Mouse (Mus musculus) layer of hippocampus, postnatal 25 days (tissue): Measurements from ENCODE around the gene Slc35d1. TPM values are rescaled to one million over a fixed set of nuclear protein-coding genes. Genes with fewer than 3 reads are reported as not detected.

ENCODE experiments used
- DNase-seq, 2 experiments: peaks; one replicate each; pipeline ENCODE4 v3.0.0; 2022; ENCODE audit warnings: mixed read lengths in 2 of 2, low spot score in 1 of 2; ENCODE audit errors: extremely low spot score in 1 of 2
- total RNA-seq, 2 experiments: library from RNA; stranded (reverse); gene quantifications; 2 replicates each; pipeline ENCODE4 v1.2.3; 2021

The Slc35d1 gene
- 10 to 100 TPM; 10.2 to 12.8 TPM for total RNA-seq

DNA sequence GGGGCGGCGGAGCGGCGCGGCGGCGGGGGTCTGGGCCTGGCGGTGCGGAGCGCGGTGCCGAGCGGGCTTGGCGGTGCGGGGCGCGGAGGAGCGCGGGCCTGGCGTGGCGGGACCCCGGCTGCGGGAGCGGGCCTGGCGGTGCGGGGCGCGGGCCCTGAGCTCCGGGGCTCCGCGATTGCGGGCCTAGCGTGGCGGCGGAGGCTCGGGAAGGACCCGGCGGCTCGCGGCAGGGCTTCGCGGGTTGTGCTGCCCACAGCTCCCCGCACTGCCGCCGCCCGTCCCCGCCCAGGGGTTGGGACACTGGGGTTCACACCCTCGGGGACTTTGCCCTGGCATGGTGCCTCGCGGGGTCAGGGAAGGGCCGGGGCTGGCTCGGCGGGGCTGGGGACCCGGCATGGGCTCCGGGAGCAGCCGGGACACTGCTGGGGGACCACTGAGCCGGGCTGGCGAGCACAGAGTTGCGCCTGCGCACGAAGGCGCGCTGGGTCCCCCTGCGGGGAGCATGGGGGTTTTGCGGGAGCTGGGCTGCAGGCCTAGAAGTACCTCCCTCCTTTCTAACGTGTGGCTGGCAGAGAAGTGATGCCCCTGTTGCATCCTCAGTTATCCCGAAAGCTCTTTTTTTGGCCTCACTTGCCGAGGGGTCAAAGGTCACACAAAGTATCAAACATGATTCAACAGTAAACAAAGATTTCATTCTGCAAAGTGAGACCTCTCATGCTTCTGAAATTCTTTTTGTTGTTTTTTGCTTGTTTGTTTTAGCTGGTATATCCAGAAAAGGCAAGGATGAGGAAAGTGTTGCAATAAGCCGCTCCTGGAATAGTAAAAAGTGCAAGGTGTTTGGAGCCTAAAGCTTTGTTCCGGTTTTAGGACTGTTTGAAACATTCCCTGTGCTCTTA, at the start of gene Slc35d1:
Slc35d1 (minus strand) TSS at position 240 of the 896 bp plus-strand sequence.
- DNase-seq, result peak; percentile 71 to 76

DNA sequence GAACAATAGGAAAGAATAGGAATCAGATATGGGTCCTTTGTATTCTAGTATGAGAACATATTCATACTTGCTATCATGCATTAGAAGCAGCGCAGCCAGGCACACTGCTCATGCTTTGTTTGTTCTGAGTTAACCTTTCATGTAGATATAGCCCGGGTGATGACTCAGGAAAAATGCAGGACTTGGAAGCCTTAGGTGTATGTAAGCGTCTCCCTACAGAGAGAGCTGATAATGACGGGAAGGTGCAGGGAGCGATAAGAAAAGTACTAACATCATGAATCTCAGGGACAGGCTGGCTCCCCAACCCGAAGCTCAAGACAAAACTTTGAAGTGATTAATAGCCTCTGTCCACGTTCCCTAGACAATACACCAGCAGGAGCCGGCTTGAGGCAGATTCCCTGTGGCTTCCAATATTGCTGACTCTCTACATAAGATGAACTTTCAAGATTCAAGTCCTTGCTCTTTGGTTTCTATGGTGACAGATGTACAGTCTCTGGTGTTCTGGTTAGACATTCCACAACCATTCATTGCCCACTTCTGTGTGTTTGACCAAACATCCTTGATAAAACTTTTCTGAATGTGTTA, 48.9 kb upstream of the Slc35d1 start:
- DNase-seq, result no peak

DNA sequence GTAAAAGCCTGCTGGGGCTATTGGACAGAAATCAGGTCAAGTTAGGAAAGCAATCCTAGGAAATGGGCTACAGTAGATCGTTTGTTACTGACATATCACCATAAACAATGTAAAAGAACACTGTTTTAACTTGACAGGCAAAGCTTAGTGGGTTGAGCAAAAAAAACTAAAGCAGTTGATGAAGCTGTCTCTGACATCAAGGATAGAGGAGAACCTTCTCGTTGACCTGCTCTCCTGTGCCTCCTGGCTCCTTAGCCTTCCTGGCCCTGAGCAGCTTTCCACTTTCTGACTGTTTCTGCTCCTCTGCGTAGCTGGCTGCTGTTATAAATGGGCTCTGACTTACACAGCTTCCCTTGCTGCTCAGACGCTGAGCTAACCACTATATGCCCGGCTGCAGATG, 48.4 kb upstream of the Slc35d1 start:
- DNase-seq, result no peak

DNA sequence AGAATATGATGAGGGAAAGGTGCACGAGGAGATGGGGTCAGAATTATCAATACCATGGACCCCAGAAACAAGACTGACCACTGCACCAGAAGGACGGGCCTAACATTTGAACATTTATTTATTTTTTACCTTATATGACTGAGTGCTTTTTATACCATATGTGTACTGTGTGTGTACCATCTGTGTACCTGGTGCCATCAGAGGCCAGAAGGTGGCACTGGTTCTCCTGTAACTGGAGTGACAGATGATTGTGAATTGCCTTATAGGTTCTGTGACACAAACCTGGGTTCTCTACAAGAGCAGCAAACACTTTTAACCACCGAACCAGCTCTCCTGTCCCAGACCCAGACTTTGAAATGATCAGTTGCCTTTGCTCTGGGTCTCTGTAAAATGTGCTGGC, 43.9 kb upstream of the Slc35d1 start:
- DNase-seq, result no peak

DNA sequence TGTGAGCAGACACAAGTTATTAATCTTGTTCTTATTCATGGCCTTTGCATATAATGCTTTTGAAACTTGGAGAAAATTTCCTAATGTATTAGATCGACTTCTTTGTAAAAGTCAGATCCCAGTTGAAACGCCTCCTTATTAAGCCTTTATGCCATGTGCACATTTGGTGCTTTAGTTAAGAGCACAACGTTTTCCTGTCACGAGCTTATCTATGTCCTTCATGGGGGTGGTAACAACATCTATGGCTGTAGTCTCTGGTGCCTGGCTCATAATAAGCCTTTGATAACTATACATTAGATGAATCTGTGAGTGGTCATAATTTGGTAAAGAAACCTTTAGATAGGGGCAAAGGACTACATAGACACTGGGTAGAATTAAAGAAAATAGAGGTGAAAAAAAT, 38.9 kb upstream of the Slc35d1 start:
- no peak for DNase-seq

DNA sequence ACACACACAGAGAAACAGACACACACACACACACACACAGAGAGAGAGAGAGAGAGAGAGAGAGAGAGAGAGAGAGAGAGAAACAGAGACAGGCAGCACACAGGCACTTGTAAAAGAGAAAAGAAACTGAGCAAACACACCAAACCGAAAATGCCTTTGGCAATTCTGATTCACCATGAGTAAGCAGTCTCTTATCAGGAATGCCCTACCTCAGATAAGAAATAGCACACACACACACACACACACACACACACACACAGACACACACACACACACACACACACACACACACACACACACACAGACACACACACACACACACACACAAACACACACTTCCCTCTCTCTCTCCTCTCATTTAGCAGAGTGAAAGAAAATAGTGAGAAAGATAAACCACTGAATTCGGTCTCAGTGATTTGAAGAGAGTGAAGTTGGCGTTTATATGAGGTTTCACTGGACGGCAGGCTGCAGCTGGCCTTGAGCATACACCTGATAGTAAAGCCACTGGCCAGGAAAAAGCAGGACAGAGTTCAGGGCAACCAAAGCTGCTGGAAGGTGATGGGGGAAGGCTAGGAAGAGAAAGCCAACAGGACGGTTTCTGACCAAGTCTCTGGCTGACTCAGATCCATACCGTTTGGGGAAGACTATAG, 34.6 kb upstream of the Slc35d1 start:
- no peak for DNase-seq

DNA sequence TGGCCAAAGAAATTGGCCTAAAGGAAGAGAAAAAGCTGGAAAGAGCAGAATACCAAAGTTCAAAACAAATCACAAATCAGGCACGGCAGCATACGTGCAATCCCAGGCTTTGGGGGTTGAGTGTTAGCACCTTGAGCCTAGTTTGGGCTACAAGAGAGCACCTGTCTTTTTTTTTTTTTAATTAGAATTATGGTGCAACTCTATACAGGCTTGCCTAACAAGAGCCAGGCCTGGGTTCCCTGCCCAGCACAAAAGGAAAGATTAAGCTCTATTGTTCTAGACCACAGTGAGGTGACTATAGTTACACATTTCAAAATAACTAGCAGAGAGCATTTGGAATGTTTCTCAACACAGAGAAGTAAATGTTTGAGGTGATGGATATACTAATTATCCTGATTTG, 32.8 kb upstream of the Slc35d1 start:
- no peak for DNase-seq

DNA sequence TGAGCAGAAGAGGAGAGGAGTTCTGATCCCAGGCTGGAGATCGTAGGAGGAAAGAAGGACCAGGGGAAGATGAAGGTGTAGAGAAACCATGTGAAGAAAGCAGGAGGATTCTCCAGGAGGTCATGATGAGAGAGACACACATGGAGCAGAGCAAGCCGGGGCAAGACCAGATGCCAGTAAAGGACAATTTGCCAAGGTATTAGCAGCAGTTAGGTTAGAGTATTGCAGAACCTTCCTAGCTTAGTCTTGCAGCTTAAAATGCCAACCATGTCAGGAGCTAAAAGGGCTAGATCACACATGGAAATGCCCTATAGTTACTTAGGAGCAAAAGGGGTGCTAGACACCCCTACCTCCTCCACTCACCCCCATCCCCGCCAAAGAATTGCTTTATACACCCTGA, 32.3 kb upstream of the Slc35d1 start:
- DNase-seq, result no peak

DNA sequence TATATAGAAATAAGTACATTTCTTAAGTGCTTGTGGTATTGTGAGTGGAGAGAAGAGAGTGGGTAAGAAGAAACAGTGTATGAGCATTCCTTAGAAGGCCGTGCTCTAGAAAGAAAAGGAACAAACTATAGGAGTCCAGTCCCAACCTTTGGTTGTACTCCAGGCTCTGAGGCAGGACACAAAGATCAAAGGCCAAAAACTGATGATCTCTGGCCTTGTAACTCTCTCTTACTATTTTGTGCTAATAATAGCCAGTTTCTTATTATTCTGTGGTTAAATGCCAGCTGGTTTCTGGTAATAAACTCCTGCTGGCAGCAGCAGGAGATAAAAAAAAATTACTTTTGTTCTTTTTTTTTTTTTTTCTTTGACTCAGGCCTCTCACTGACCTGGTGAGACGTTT, 17.2 kb upstream of the Slc35d1 start:
- no peak for DNase-seq

DNA sequence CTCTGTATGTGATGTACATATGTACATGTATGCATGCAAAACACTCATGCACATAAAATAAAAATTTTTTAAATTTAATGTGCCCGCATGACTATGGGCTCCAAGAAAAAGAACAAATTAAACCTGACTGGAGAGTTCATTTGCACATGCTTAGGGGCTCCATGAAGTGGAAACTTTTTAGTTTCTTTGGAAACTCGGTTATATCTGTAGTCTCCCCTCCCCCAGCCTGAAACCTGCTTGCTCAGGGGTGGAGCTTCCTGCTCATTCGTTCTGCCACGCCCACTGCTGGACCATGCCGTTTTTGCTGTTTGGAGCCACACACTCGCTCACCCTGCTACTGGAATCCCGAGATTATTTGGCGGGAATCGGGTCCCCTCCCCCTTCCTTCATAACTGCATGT, 7.9 kb upstream of the Slc35d1 start:
- DNase-seq, result no peak

DNA sequence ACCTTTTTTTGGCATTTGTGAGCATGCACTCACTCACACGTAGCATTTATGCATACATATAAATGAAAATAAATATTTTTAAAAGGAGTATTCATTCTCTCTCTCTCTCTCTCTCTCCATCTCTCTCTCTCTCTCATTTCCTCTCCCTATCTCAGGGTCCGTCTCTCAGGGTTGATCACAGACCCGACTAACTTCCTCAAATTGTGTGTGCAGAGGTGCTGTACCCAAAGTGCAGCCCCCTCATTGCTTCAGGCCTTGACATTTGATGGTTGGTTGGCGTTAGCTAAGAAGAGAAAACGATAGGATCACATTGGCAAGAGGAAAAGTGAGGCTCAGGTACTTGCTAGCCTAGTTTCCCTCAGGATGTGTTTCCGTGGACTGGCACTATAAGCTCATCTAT, 6.8 kb upstream of the Slc35d1 start:
- no peak for DNase-seq

DNA sequence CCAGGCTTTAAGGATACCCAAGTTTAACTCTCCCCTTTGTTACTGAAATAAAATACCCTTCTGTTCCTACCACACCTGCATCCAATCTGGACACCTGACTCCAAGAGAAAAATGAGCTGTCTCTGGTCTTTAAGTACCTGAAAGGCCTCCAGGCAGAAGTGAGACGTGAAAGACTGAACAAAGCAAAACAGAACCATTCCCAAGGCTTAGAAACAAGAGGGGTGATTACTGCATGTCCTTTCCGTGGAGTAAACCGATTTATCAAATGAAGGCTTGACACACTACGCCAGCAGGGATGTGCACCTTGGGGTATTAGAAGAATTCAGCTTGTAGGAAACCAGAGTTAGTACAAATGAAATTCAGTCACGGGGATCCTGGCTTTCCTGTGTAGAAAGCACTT, 4.0 kb upstream of the Slc35d1 start:
- DNase-seq, result no peak

DNA sequence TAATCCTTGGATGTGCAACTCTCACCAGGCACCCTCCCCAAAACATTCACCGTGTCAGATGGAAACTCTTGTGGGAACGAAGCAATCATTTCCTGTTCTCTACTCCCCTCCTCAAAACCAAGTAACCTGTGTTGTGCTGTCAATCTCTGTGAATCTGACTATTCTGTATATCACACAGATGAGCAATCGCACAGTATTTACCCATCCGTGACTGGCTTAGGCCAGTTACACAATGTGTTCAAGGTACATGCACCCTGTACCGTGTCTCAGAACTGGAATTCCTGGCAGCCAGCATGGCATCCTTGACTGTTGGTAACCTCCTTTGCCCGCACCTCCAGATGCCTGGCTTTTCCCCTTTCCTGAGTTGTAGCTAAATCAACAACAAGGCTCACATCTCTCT, 1.1 kb upstream of the Slc35d1 start:
- DNase-seq, result no peak

DNA sequence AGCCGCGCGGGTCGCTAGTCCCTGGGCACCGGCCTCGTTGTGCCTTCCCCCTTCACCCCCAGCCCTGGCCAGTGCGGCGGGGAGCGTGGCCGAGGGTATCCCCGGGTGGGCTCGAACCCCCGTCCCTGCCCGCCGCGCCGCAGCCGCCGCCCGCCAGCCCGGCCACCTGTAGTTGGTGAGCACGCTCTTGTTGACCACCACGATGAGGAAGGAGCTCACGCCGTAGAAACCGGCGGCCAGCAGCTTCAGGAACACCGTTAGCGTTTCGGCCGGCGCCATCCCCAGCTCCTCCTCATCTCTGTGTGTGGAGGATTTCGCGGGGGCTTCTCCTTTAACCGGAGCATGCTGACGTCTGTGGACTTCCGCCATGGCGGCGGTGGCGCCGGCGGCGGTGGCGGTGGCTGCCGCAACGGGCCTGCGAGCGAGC, 453 bp downstream of the Slc35d1 start:
- peak in 1 of 2 experiments; percentile 61 for DNase-seq

DNA sequence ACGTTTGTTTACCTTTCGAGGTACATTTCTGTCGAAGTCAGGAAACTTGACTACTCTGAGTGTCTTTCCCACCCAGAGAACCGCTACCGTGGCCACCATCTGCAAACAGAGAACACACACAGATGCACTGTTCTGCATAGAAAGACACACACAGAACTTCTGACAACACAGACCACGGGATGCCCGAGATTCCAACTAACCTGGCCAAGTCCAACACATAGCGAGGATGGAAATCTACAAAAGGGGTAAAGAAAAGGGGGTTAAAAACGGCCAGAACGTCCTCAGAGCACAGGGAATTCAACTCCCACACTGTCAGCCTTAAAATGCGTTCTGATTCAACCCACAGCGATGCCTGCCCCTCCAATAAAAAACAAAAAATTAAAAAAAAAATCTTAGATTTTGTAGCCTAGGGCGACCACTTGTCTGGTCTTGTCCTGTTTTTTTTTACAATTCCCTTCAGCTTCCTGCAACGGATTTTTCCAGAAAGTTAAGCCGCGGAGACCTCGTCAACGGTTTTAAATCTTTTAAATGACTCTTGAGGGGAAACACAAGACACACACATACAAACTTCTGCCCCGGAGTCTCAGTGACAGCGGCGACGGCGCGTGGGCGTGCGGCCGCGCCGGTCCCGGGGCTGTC, 986 bp downstream of the Slc35d1 start:
- peak in 1 of 2 experiments; percentile 8 for DNase-seq

DNA sequence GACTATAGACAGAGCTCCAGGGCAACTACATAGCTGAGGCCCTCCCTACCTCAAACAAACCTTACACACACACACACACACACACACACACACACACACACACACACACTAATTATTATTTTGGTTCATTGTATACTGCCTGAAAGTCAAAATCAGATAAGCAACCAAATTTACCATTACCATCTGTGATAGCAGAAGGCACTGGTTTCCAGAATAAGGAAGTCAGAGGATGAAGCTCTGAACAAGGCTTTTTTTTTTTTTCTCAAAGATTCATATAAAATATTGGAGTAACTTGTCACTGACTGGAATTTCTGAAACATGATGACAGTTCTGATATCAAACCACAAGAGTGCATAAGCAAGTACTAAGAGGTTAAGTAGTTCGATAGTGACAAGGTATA, 6.4 kb downstream of the Slc35d1 start:
- no peak for DNase-seq

DNA sequence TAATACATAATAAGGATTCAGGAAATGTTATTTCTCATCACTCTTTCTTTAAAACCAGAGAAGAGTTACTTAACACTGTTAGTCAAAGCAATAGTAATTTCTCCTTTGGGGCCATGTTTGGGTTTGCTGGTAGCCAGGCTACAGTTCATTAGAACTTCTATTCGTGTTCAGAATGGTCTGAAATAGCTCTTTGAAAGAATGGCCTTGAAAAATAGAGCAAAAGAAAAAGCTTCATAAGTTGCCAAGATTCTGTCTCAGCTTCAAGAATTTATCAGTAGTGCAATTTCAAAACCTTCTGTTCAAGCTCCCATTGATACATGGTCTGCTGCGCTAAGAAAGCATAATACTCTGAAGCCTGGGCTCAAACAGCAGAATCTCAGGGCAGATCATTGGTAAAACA, 11.3 kb downstream of the Slc35d1 start:
- no peak for DNase-seq

DNA sequence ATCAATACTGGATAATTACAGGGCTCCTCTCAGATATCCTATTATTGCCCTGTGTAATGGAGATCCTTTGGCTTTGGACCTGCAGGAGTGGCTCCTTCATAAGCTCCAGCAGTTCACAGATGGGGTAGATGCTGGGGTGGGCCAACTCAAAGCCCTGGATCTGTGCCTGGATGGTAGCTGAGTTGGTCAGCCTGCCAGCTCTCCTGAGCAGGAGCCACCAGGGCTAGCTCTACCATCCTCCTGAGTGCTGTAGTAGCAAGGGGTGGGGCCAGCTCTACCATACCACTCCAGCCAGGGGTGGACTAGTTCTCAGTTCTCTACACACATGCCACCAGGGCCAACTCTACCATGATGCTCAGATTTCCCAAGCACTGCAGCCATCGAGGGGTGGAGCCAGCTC, 14.9 kb downstream of the Slc35d1 start:
- no peak for DNase-seq

DNA sequence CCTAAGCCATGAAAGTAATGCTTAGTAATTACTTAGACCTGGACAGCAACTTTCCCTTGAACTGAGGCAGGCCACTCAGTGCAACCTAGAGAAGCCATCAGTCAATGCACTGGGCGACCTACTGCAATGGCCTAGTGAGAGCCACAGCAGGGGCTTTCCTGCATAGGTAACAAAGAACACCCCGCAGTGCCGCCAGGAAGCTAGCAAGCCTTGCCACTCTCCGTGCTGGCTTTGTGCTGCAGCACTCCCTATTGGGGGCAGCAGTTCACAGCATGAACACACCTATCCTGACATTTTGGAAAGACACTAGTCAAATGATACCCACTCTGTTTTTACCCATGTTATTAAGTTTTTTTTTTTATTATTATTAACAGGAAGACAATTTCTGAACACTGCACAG, 15.9 kb downstream of the Slc35d1 start:
- DNase-seq, result no peak

DNA sequence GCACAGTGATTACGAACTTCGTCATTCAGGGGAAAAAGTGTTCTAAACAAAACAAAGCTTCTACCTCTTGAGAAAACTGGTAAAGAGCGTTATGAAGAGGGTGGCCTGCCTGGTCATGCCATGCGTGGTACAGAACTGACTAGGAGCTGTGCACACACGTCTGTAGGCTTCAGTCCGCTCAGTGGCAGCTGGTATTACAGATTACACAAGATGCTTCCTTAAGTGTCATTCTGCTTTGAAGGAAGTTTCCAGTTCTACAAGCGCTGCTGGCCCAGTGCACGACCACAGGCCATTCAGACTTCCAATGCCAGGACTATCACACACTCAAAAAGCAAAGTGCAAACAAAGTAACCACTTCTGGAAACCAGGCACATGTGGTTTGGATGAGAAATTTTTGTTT, 17.6 kb downstream of the Slc35d1 start:
- no peak for DNase-seq

DNA sequence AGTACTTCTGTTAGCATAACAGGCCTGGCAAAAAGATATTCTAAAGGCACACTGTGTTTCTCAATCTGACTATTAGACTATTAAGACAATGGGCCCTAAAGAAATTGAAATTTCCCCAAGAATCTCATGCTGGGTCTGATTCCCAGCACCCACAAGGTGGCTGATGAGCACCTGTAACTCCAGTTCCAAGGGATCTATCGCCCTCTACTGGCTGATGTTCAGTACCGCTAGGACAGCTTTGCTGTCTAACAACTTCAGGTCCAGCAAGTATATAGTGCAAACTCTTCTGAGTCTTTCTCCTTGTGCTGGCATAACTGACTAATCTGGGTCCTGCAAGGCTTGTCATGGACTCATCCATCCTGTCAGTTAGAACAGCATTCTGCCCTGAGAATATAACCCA, 22.5 kb downstream of the Slc35d1 start:
- no peak for DNase-seq
